Mouse (Mus musculus): Measurements from ENCODE around the gene Trpm5. TPM values are rescaled to one million over a fixed set of nuclear protein-coding genes. Genes with fewer than 3 reads are reported as not detected.

Trpm5 gene
- polyA plus RNA-seq, 1 experiment, result 13.1 TPM

DNA sequence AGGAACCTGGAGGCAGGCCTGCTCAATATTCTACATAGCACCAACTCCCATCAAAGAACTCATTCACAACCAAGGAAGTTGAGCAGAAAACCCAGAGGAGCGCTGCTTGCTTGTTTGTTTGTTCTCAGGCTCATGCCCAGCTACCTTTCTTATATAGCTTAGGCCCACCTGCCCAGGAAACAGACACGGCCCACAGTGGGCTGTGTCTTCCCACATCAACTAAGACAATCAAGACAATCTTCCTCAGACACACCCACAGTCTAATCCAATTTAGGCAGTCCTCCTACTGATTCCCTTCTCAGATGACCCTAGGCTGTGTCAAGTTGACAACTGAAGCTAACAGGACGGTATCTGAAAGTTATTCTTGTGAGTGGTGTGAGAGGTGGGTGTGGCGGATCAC, 11.6 kb upstream of the Trpm5 start, which contains the start of gene Kcnq1:
Kcnq1 (plus strand) TSS at position 301 of the 400 bp plus-strand sequence.
- H3K27me3 ChIP-seq (ENCODE audit: control insufficient read depth, insufficient read depth, low read length), result 0 out of 2 replicates have a peak, but pooled peaks cover 4% of the 10 kb centered on the region
- H3K27ac ChIP-seq (ENCODE audit: insufficient read depth, low read depth, low read length), result peak within 1 kb of the TSS; percentile 67
- 29% methylated on average over 4 of the region's 4 CpGs for WGBS
- TF ChIP-seq CTCF (IDR thresholded peaks at IDR 0.05; ENCODE audit: extremely low read depth, insufficient read length, insufficient replicate concordance, low read depth, low read length) (no peak), POLR2A (IDR thresholded peaks at IDR 0.05; ENCODE audit: low read depth, low read length) (no peak)
- peak within 1 kb of the TSS; percentile 93 for H3K4me3 ChIP-seq (ENCODE audit: low read depth, low read length)
- no peaks in the 10 kb centered on the region for H3K36me3 ChIP-seq (ENCODE audit: control insufficient read depth, insufficient read depth, low read length)
- H3K4me1 ChIP-seq (ENCODE audit: control insufficient read depth, insufficient read depth, insufficient read length, low read length), result peaks cover 19% of the 10 kb centered on the region; the same call in 1 of the 2 replicates

DNA sequence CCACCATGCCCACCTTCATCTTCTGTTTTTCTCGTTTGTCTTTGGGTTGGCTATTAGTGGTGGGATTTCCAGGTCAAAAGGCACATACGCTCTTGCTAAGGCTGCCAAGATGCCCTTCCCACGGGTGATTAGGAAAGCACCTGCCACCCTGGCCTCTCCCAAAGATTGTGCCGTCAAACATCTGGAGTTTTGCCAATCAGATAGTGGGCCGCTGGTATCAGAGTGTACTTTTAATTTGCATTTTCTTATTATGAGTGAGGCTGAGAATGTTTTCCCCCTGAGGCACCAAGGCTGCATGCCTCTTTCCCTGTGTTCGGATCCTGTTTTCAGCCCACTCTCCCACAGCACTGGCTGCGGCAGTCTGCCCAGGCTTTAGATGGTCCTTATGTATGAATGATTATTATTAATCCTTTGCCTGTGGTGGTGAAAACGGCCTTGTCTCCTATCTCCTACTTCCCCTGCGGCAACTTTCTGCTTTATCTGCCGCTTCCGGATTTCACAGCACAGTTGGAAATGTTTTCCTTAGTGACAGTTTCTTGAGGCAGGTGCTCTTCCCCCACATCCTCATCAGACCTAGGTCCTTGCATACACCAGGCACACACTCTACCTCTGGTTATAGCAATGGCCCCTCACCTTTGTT, 10.9 kb upstream of the Trpm5 start:
- Histone ChIP-seq H3K36me3 (ENCODE audit: control insufficient read depth, insufficient read depth, low read length) (no peaks in the 10 kb centered on the region), H3K27me3 (ENCODE audit: control insufficient read depth, insufficient read depth, low read length) (0 out of 2 replicates have a peak, but pooled peaks cover 4% of the 10 kb centered on the region), H3K4me3 (ENCODE audit: low read depth, low read length) (no peak overlapping the region), H3K4me1 (ENCODE audit: control insufficient read depth, insufficient read depth, insufficient read length, low read length) (peaks cover 16% of the 10 kb centered on the region; the same call in 1 of the 2 replicates), H3K27ac (ENCODE audit: insufficient read depth, low read depth, low read length) (peak overlapping the region; percentile 67)
- 15% methylated on average over 11 of the region's 11 CpGs for WGBS
- TF ChIP-seq POLR2A (IDR thresholded peaks at IDR 0.05; ENCODE audit: low read depth, low read length) (no peak), CTCF (IDR thresholded peaks at IDR 0.05; ENCODE audit: extremely low read depth, insufficient read length, insufficient replicate concordance, low read depth, low read length) (no peak)

DNA sequence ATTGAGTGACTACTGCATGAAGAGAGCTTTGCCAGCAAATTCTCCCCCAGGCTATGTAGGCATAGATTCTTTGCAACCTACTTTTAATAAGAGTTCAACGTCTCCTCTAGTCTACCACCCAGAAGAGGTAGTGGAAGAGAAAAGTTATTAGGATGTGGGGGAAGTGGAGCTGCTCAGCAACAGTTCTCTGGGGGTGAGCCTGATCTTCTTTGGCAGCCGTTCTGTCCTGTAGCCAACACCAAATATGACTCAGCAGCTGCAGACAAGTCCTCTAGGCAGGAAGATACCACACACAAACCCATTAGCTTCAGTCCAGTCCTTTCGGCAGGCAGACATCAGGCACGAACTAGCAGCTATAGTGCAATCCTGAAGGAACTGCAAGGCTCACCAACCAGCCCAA, 6.3 kb upstream of the Trpm5 start:
- no peak overlapping the region for H3K27ac ChIP-seq (ENCODE audit: insufficient read depth, low read depth, low read length)
- no peaks in the 10 kb centered on the region for H3K36me3 ChIP-seq (ENCODE audit: control insufficient read depth, insufficient read depth, low read length)
- H3K27me3 ChIP-seq (ENCODE audit: control insufficient read depth, insufficient read depth, low read length), result no peaks in the 10 kb centered on the region
- no peak overlapping the region for H3K4me3 ChIP-seq (ENCODE audit: low read depth, low read length)
- TF ChIP-seq POLR2A (IDR thresholded peaks at IDR 0.05; ENCODE audit: low read depth, low read length) (no peak), CTCF (IDR thresholded peaks at IDR 0.05; ENCODE audit: extremely low read depth, insufficient read length, insufficient replicate concordance, low read depth, low read length) (no peak)
- H3K4me1 ChIP-seq (ENCODE audit: control insufficient read depth, insufficient read depth, insufficient read length, low read length), result peaks cover 13% of the 10 kb centered on the region; the same call in 1 of the 2 replicates
- WGBS, result 62% methylated on average over 4 of the region's 4 CpGs

DNA sequence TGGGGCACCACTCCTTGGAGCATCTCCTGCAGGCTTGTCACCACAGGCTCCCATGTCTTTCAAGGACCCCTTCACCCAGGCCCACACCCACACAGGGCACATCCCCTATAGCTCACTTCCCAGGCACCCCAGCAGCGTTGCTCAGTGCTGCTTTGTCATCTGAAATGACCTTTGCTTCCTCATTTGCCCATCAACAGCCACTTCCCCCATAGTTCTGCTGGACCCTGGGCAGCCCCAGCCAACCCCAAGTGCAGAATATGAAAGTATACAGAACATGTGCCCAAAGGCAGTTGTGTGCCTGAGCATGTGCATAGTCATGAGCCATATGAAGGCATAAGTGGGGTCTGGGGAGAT, 1.1 kb upstream of the Trpm5 start:
- Histone ChIP-seq H3K27ac (ENCODE audit: insufficient read depth, low read depth, low read length) (no peak overlapping the region), H3K36me3 (ENCODE audit: control insufficient read depth, insufficient read depth, low read length) (no peaks in the 10 kb centered on the region), H3K27me3 (ENCODE audit: control insufficient read depth, insufficient read depth, low read length) (no peaks in the 10 kb centered on the region), H3K4me1 (ENCODE audit: control insufficient read depth, insufficient read depth, insufficient read length, low read length) (peaks cover 8% of the 10 kb centered on the region; the same call in 1 of the 2 replicates), H3K4me3 (ENCODE audit: low read depth, low read length) (no peak overlapping the region)
- WGBS, result 18% methylated on average over 1 of the region's 1 CpGs
- TF ChIP-seq CTCF (IDR thresholded peaks at IDR 0.05; ENCODE audit: extremely low read depth, insufficient read length, insufficient replicate concordance, low read depth, low read length) (no peak), POLR2A (IDR thresholded peaks at IDR 0.05; ENCODE audit: low read depth, low read length) (no peak)

DNA sequence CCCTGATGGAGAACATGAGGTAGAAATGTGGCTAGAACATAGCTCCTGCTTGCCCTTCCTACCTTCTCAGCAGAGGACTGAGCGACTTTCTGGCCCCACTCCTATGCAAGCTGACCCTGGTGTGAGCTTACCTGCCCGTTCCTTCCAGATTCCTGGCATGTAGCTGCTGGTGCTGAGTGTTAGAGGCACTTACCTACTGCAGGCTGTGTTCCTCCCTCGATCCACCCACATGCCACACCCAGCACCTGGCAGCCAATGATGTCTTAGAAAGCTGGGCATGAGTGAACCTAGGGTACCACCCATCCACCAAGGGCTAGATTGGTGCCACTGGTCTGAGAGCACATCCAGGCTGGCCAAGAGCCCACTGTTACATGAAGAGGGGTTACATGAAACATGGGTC, 595 bp downstream of the Trpm5 start:
- TF ChIP-seq POLR2A (IDR thresholded peaks at IDR 0.05; ENCODE audit: low read depth, low read length) (no peak), CTCF (IDR thresholded peaks at IDR 0.05; ENCODE audit: extremely low read depth, insufficient read length, insufficient replicate concordance, low read depth, low read length) (no peak)

DNA sequence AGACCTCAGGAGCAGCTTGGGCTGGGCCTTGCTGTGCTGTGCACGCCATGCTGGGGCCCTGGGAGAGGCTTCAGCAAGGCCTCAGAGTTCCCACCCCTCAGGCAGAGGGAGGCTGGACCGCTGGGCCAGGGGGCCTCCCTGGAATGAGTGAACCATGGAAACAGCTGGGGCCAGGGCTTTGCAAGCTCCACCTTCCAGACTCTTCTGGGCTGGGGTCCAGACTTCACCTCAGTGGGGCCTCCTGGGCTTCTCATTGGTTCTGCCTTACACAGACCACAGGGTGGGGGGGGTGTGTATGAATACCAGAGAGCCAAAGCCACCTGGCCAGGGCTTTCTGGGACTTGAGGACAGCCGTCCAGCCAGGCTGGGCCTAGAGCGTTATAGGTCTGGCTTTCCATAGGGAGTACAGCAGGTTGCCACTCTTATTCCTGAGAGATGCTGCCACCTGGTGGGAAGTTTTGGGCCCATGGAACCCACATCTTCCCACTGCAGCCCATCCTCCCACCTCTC, 7.3 kb downstream of the Trpm5 start:
- H3K27ac ChIP-seq (ENCODE audit: insufficient read depth, low read depth, low read length), result no peak overlapping the region
- TF ChIP-seq CTCF (IDR thresholded peaks at IDR 0.05; ENCODE audit: extremely low read depth, insufficient read length, insufficient replicate concordance, low read depth, low read length) (peak; percentile 46; the same call in 1 of the 2 replicates), POLR2A (IDR thresholded peaks at IDR 0.05; ENCODE audit: low read depth, low read length) (no peak)
- no peaks in the 10 kb centered on the region for H3K36me3 ChIP-seq (ENCODE audit: control insufficient read depth, insufficient read depth, low read length)
- H3K4me3 ChIP-seq (ENCODE audit: low read depth, low read length), result no peak overlapping the region
- peaks cover 8% of the 10 kb centered on the region for H3K4me1 ChIP-seq (ENCODE audit: control insufficient read depth, insufficient read depth, insufficient read length, low read length)
- no peaks in the 10 kb centered on the region for H3K27me3 ChIP-seq (ENCODE audit: control insufficient read depth, insufficient read depth, low read length)
- WGBS, result 68% methylated on average over 4 of the region's 4 CpGs

More for the DNA sequence above, 595 bp downstream of the Trpm5 start:
- no peaks in the 10 kb centered on the region for H3K36me3 ChIP-seq (ENCODE audit: control insufficient read depth, insufficient read depth, low read length)
- H3K27ac ChIP-seq (ENCODE audit: insufficient read depth, low read depth, low read length), result no peak overlapping the region
- H3K4me3 ChIP-seq (ENCODE audit: low read depth, low read length), result no peak overlapping the region
- peaks cover 4% of the 10 kb centered on the region; the same call in 1 of the 2 replicates for H3K4me1 ChIP-seq (ENCODE audit: control insufficient read depth, insufficient read depth, insufficient read length, low read length)
- H3K27me3 ChIP-seq (ENCODE audit: control insufficient read depth, insufficient read depth, low read length), result no peaks in the 10 kb centered on the region
- 55% methylated on average over 3 of the region's 3 CpGs for WGBS

DNA sequence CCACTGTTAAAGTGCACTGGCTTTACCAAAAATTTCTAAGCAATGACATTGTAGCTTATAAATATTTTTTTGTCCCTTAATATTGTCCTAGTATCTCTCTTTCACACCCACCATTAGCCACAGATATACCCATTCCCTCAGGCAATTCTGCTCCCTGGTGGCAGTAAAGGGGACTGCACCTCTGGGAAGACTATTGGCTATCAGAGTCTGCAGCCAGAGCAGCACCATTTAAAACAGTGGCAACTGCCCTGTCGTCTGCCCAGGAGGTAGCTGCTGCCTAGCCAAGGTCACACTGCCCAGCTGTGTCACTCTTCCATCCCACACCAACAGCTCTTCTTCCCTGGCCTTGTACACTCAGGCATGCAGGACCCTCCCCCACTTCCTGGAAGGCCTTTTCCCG, 8.1 kb downstream of the Trpm5 start:
- no peak for TF ChIP-seq POLR2A (IDR thresholded peaks at IDR 0.05; ENCODE audit: low read depth, low read length)
- TF ChIP-seq CTCF (IDR thresholded peaks at IDR 0.05; ENCODE audit: extremely low read depth, insufficient read length, insufficient replicate concordance, low read depth, low read length), result peak; percentile 61; the same call in 1 of the 2 replicates
- Histone ChIP-seq H3K36me3 (ENCODE audit: control insufficient read depth, insufficient read depth, low read length) (no peaks in the 10 kb centered on the region), H3K27ac (ENCODE audit: insufficient read depth, low read depth, low read length) (no peak overlapping the region), H3K4me1 (ENCODE audit: control insufficient read depth, insufficient read depth, insufficient read length, low read length) (peaks cover 13% of the 10 kb centered on the region), H3K4me3 (ENCODE audit: low read depth, low read length) (no peak overlapping the region), H3K27me3 (ENCODE audit: control insufficient read depth, insufficient read depth, low read length) (no peaks in the 10 kb centered on the region)
- WGBS, result 51% methylated on average over 2 of the region's 2 CpGs

Data from small intestine, adult 2 months (tissue).